Mouse (Mus musculus) mouse trophoblast stem cell (cell line): ENCODE data around the gene Auh.

Experiments
- in situ Hi-C, 2 experiments: fragments of 300-500 bp; cut with MseI, MboI; formaldehyde crosslinking; loops; 2 replicates in 1 of 2; 3 replicates in 1 of 2; pipeline ENCODE4 v1.15.1; 2025

Gene Auh

GRCm38 (mm10) chr13:52800091-52800490, 129.4 kb downstream of the Auh start:
- in situ Hi-C loops = no loop called here

GRCm38 (mm10) chr13:52794232-52794631, 135.2 kb downstream of the Auh start:
- in situ Hi-C loops = no loop called here

- in situ Hi-C loops = no loop called here
These were observed 136.0 kb downstream of the Auh start for GRCm38 (mm10) chr13:52793434-52793989.

GRCm38 (mm10) chr13:52792242-52792844, 137.1 kb downstream of the Auh start:
- in situ Hi-C loops = no loop called here

GRCm38 (mm10) chr13:52790894-52791293, 138.6 kb downstream of the Auh start:
- in situ Hi-C loops = no loop called here
